Comparison of ENCODE assay signal across 10 mouse cellular contexts in genomic region chr1:73737083-73737482, GRCm38 (mm10).
DNase-seq lines count a peak whose midpoint lies in the region; ATAC-seq and TF ChIP-seq lines count a peak whose summit lies in the region.
"Had no signal": no experiment of that assay in that cellular context is flagged by ENCODE, and none has a peak within 500 bp of the region (broad histone marks: within the 10 kb centered on the region; RNA-seq: fewer than 3 reads in every experiment).

No protein-coding gene starts in this region.

- peaks cover 24% of the 10 kb centered on the region for H3K27me3 ChIP-seq in CH12.LX (replicated peaks)
- H3K27me3 ChIP-seq in kidney, postnatal 0 days (ENCODE audit: insufficient read depth, low read length): no peaks in the 10 kb centered on the region
- H3K27me3 ChIP-seq in thymus, adult 2 months (ENCODE audit: control insufficient read depth, insufficient read depth, low read length): no peaks in the 10 kb centered on the region
- H3K27me3 ChIP-seq: embryonic facial prominence, embryonic 12.5 days; liver, embryonic 13.5 days had no signal

- TF ChIP-seq POLR2A in CH12.LX (IDR thresholded peaks at IDR 0.05; ENCODE audit: low read depth, low read length): no peak
- no peak for TF ChIP-seq POLR2A in thymus, adult 2 months (IDR thresholded peaks at IDR 0.05; ENCODE audit: control insufficient read depth, extremely low read depth, insufficient read depth, low read length, poor library complexity)

- H3K36me3 ChIP-seq in CH12.LX (replicated peaks in 1 of 2; ENCODE audit: control insufficient read depth in 1 of 2, insufficient read depth in 1 of 2, low read length in 1 of 2): no peaks in the 10 kb centered on the region
- H3K36me3 ChIP-seq in kidney, postnatal 0 days (ENCODE audit: insufficient read depth, low read length): no peaks in the 10 kb centered on the region
- no peaks in the 10 kb centered on the region for H3K36me3 ChIP-seq in thymus, adult 2 months (ENCODE audit: control insufficient read depth, insufficient read depth, low read length)
- H3K36me3 ChIP-seq: embryonic facial prominence, embryonic 12.5 days; liver, embryonic 13.5 days had no signal

- H3K4me1 ChIP-seq in CH12.LX (ENCODE audit: control insufficient read depth in 1 of 2, insufficient read depth in 2 of 2): no peaks in the 10 kb centered on the region
- no peaks in the 10 kb centered on the region for H3K4me1 ChIP-seq in kidney, postnatal 0 days (replicated peaks; ENCODE audit: insufficient read depth, low read length)
- no peaks in the 10 kb centered on the region for H3K4me1 ChIP-seq in thymus, adult 2 months (replicated peaks; ENCODE audit: control insufficient read depth, insufficient read depth, low read length)
- H3K4me1 ChIP-seq: liver, embryonic 13.5 days had no signal

- H3K4me3 ChIP-seq in CH12.LX (replicated peaks in 1 of 3; ENCODE audit: low read depth in 2 of 3, low read length in 2 of 3, poor library complexity in 1 of 3): no peak overlapping the region
- no peak overlapping the region for H3K4me3 ChIP-seq in kidney, postnatal 0 days (replicated peaks; ENCODE audit: low read depth, low read length)
- H3K4me3 ChIP-seq in thymus, adult 2 months (ENCODE audit: control insufficient read depth, insufficient read depth, low read length): no peak overlapping the region
- H3K4me3 ChIP-seq: embryonic facial prominence, embryonic 12.5 days; liver, embryonic 13.5 days had no signal

- in situ Hi-C loops in CH12.LX (cut with MboI; ENCODE audit: low pct_ligation_motif_present, low pct_unique_long_range_greater_than_20kb, low sequenced_read_pairs): no loop called here

- no peaks in the 10 kb centered on the region for H3K9me3 ChIP-seq in CH12.LX (replicated peaks; ENCODE audit: low read length)
- no peaks in the 10 kb centered on the region for H3K9me3 ChIP-seq in kidney, postnatal 0 days (replicated peaks; ENCODE audit: low read length)
- H3K9me3 ChIP-seq: embryonic facial prominence, embryonic 12.5 days; liver, embryonic 13.5 days had no signal

- peak; percentile 92 for DNase-seq in heart, adult 11 months
- DNase-seq in heart, postnatal 25 days (ENCODE audit: low spot score): no peak
- no peak for DNase-seq in CH12.LX (ENCODE audit: extremely low read depth)
- DNase-seq in embryo, embryonic 10.5 days (ENCODE audit: low spot score): peak; percentile 54
- DNase-seq in kidney, postnatal 0 days (ENCODE audit: low spot score): peak; percentile 45
- DNase-seq in cerebellum, postnatal 14 days: no peak
- no peak for DNase-seq in thymus, adult 2 months
- DNase-seq: liver, embryonic 13.5 days had no signal

- H3K27ac ChIP-seq in CH12.LX (ENCODE audit: insufficient read depth, low read depth): no peak overlapping the region
- no peak overlapping the region for H3K27ac ChIP-seq in kidney, postnatal 0 days
- no peak overlapping the region for H3K27ac ChIP-seq in thymus, adult 2 months (ENCODE audit: control insufficient read depth, insufficient read depth, low read length)
- H3K27ac ChIP-seq: embryonic facial prominence, embryonic 12.5 days; liver, embryonic 13.5 days had no signal

- dilution Hi-C loops in CH12.LX (cut with MboI; ENCODE audit: extremely low pct_ligation_motif_present, extremely low pct_unique_long_range_greater_than_20kb, low sequenced_read_pairs): no loop called here

- intact Hi-C loops in heart, postnatal 25 days (cut with DNase I): loop anchor here (5.0 kb wide), 1 partner anchor 870 kb away; no protein-coding TSS in a partner anchor

- ATAC-seq in kidney, postnatal 0 days (replicated peaks; ENCODE audit: low FRiP score, low read depth): no peak
- no peak for ATAC-seq in erythroid progenitor cell, adult 5-6 weeks (replicated peaks; ENCODE audit: low FRiP score, poor library complexity, severe bottlenecking)

- no peak for TF ChIP-seq EP300 in CH12.LX (IDR thresholded peaks at IDR 0.05; ENCODE audit: low read length)

- no peaks in the 10 kb centered on the region for H3K79me2 ChIP-seq in CH12.LX (replicated peaks; ENCODE audit: control insufficient read depth, extremely low read depth, insufficient read depth, poor library complexity, severe bottlenecking)

- H3K4me2 ChIP-seq in CH12.LX (ENCODE audit: insufficient read depth, low read depth, poor library complexity, severe bottlenecking): no peak overlapping the region
- H3K4me2 ChIP-seq in kidney, postnatal 0 days (ENCODE audit: low read length): no peak overlapping the region
- H3K4me2 ChIP-seq: embryonic facial prominence, embryonic 12.5 days; liver, embryonic 13.5 days had no signal

- peak in 1 of 2 experiments; percentile 34; a peak in 2 of 4 replicates for TF ChIP-seq CTCF in CH12.LX (conservative IDR thresholded peaks at IDR 0.05 in 1 of 2, IDR thresholded peaks at IDR 0.05 in 1 of 2; ENCODE audit: low read depth in 2 of 2, low read length in 2 of 2)
- peak; percentile 70 for TF ChIP-seq CTCF in kidney, postnatal 0 days (IDR thresholded peaks at IDR 0.05; ENCODE audit: low read depth)
- TF ChIP-seq CTCF in thymus, adult 2 months (IDR thresholded peaks at IDR 0.05; ENCODE audit: borderline replicate concordance, control insufficient read depth, extremely low read depth, insufficient read depth, low read length, poor library complexity): no peak

- TF ChIP-seq RAD21 in CH12.LX (IDR thresholded peaks at IDR 0.05; ENCODE audit: low read depth, low read length): peak; percentile 39

- H3K9ac ChIP-seq in CH12.LX (ENCODE audit: insufficient read depth, low read depth): no peak overlapping the region
- no peak overlapping the region for H3K9ac ChIP-seq in kidney, postnatal 0 days (ENCODE audit: low read depth, low read length)
- H3K9ac ChIP-seq: embryonic facial prominence, embryonic 12.5 days; liver, embryonic 13.5 days had no signal

TF ChIP-seq in CH12.LX, 34 proteins besides CTCF, POLR2A, EP300 and RAD21:
- TF ChIP-seq MEF2A (IDR thresholded peaks at IDR 0.05; ENCODE audit: borderline replicate concordance, low read depth, low read length) (no peak), SMC3 (IDR thresholded peaks at IDR 0.05; ENCODE audit: low read depth, low read length) (peak; percentile 35)

Comparison
In these comparisons a context has a peak if more than half of its experiments do, and no peak if none do; other contexts are left out.
1. DNase-seq: peak in heart, adult 11 months (single experiment), embryo, embryonic 10.5 days (single experiment) and kidney, postnatal 0 days (single experiment); none in heart, postnatal 25 days (single experiment), CH12.LX (single experiment), cerebellum, postnatal 14 days (0 of 2) and thymus, adult 2 months (single experiment).